Mouse (Mus musculus): ENCODE results near the gene Irak3.

The Irak3 gene

GRCm38 (mm10) chr10:120204591-120205210 lies 2.8 kb upstream of the Irak3 start:
- no peak for DNase-seq (ENCODE audit: low spot score)

DNA sequence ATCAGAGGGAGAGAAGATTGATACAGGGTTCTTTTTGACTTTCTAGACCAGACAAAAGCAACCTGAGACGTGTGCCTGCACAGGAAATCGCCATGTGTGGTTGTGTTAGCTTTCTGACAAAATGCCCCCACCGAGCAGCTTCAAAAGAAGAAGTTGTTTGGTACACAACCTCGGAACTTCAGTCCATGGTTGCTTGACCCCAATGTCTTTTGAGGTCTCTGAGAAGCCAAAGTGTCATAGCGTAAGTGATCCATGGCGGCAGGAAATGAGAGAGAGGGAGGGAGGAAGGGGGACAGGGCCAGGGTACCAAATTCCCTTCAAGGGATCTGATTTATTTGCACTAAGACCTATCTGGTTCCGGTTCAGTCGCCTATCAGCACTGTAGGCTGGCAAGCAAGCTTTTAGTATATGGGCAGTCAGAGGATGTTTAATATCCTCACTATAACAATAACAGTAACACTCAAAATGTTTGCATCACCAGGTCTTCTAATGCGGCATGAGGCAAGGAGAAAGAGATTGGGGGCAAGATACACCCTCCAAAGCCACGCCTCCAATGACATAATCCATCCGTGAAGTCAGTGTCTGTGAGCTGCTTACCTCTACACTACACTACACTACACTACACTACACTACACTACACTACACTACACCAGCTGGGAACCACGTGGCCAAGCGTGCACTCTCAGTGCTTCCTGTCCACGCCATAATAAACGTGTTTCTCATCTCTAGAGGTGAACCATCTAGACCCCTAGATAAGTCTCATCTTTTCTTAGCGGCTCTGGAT lies 729 bp upstream of the Irak3 start:
- no peak for DNase-seq (ENCODE audit: low spot score)

GRCm38 (mm10) chr10:120201131-120201921 lies 604 bp downstream of the Irak3 start, which contains the start of gene Tmbim4:
Gene Tmbim4 (plus strand): TSS chr10:120201590.
- DNase-seq (ENCODE audit: low spot score): peak; percentile 46

DNA sequence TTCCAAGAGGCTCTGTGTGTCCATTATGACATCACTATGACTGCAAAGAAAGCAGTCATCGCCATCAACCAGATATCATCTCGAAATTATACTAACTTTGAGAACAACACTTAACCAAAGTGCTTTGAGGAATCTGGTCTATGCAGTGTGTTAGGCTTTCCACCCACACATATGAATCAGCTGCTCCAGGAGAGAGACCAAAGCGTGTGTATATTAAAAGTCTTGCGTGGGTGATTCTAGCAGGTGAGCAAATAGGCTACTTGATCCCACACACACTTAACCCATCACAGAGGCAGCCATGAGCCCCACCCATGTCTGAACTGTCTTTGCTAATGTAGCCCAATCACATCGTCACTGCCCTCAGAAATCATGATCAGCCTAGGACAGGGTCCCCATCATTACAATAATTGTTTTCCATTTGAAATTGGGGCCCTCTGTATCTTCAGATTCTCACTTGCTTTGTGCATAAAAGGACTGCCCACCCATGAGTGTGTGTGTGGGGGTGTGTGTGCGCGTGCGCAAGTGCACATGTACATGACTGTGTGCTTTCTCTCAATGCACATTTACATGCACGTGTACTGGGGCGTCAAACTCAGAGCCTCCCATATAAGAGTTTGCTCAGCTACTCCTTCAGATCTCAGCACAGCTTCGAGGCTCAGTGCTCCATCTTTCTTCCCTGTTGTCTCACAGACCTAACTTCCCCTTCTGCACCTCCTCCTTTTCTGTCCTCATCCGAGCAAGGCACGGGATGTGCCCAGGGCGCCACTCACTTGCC lies 4.7 kb downstream of the Irak3 start:
- DNase-seq (ENCODE audit: low spot score): no peak

GRCm38 (mm10) chr10:120193255-120193654 lies 8.7 kb downstream of the Irak3 start:
- DNase-seq (ENCODE audit: low spot score): no peak

DNA sequence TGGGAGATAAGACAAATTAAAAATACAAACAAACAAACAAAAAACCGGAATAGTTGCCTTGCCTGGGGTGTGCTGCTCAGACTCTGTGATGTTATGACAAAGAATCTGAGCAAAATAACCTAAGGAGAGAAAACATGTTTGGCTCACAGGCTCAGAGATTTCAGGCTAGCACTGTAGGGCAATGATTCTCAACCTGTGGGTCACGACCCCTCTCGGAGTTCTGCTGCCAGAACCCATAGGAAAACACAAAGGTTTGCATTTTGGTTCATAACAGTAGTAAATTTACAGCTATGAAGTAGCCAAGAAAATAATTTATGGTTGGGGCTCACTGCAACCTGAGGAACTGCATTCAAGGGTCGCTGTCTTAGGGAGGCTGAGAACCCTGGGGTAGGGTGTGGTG lies 9.7 kb downstream of the Irak3 start:
- DNase-seq (ENCODE audit: low spot score): no peak

GRCm38 (mm10) chr10:120191165-120191564 lies 10.8 kb downstream of the Irak3 start:
- no peak for DNase-seq (ENCODE audit: low spot score)

DNA sequence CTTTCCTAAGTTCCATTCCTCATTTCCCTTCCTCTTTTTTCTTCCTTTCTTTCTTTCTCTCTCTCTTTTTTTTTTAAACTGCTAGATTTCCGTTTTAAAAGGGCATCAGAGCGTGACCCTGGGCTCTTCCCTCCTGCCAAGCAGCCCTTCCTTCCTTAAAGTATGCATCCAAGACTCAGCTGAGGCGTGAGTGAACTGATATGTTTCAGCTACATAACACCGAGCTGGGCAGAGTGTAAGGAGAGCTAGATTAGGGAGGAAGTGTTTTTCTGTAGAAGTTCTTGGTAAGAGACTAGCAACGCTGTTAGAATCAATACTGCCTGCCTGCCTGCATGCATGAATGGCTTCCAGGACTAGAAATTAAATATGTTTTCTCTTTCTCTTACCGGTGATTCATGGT lies 12.1 kb downstream of the Irak3 start:
- DNase-seq (ENCODE audit: low spot score): no peak

DNA sequence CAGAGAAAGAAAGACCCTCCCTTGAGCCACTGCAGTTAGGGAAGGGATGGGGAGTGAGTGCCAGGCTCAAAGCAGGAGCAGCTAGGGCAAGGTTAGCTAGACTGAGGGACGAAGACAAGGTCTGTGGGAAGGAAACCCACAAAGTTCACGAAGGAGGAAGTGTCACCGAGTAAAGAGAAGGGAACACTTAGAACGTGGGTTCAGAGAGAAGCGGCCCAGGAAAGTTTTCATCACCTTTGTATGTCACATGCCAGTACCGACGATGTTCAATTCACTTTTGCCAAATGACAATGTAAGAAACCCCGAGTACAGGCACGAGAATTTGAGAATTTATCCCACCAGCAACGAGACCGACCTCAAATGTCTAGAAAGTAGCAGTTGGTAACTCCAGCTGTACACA lies 12.7 kb downstream of the Irak3 start:
- no peak for DNase-seq (ENCODE audit: low spot score)

GRCm38 (mm10) chr10:120188513-120188912 lies 13.4 kb downstream of the Irak3 start:
- DNase-seq (ENCODE audit: low spot score): no peak

DNA sequence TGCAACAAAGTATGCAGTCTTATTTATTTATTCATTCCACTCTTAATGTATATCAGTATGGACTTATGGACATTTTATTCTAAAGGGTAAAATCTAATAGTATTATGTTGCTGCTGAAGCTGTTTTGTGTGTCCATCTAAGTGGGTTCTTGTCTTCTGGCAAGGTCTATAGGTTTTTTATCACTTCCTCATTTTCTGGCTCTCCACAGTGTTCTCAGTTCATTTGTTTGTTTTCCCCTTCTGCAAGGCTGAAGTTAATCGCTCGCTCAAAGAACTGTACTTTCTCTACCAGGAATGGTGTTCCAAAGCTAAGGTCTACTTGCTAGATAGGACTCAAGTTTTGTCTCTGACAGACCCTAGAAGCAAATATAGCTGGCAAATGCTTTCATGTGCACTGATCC lies 18.6 kb downstream of the Irak3 start:
- no peak for DNase-seq (ENCODE audit: low spot score)

GRCm38 (mm10) chr10:120182887-120183286 lies 19.0 kb downstream of the Irak3 start:
- peak; percentile 27 for DNase-seq (ENCODE audit: low spot score)

- DNase-seq (ENCODE audit: low spot score): peak; percentile 60
Observed at GRCm38 (mm10) chr10:120174192-120174705, 27.7 kb downstream of the Irak3 start.

- DNase-seq (ENCODE audit: low spot score): no peak
Observed at GRCm38 (mm10) chr10:120171340-120171739, 30.6 kb downstream of the Irak3 start.

DNA sequence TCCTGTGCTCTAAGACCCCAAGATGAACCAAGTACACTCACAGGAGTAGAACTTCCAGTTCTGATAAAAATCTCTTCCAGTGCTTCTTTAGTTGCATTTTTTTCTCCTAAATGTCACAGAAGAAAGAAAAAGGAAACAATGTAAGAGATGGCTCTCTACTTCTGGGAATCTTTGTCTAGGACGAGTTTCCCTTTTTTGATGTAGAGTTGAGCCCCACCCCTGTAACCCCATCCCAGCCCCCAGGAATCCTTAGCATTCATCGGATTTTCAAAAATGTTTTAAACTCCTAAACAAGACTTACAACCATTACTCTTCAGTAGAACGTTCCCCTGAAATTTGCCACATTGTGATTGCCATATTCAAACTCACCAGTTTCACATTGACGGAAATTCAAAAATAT lies 31.7 kb downstream of the Irak3 start:
- no peak for DNase-seq (ENCODE audit: low spot score)

GRCm38 (mm10) chr10:120169841-120170240 lies 32.1 kb downstream of the Irak3 start:
- DNase-seq (ENCODE audit: low spot score): no peak

DNA sequence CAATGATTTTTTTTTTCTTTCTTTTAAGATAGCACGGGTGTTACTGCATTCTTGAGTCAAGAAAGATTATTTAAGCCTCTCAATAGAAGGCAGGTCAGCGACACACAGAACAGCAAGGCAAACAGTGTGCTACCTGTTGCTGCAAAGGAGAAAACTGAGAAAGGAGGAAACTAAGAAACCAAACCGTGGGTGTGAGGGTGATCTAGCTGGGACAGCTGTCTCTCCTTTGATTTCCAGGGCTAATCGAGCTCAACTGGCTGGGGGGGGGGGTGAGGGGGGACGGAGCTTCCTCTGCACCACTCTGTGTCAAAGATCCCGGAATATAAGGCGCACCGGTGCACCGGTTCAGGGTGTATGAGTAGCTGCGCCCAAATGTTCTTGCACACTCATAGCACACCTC lies 32.9 kb downstream of the Irak3 start:
- DNase-seq (ENCODE audit: low spot score): no peak

- DNase-seq (ENCODE audit: low spot score): no peak
Observed at GRCm38 (mm10) chr10:120168070-120168469, 33.9 kb downstream of the Irak3 start.

- peak; percentile 41 for DNase-seq (ENCODE audit: low spot score)
Observed at GRCm38 (mm10) chr10:120165793-120166503, 36.0 kb downstream of the Irak3 start.

- no peak for DNase-seq (ENCODE audit: low spot score)
Observed at GRCm38 (mm10) chr10:120164931-120165792, 36.8 kb downstream of the Irak3 start.
